Mouse (Mus musculus): Measurements from ENCODE around the gene Gatd1.
"Not testable (repeated sequence)": the region's sequence is repeated elsewhere in the genome, so short reads cannot be mapped to it uniquely, and the experiment has no call there.

The Gatd1 gene

DNA sequence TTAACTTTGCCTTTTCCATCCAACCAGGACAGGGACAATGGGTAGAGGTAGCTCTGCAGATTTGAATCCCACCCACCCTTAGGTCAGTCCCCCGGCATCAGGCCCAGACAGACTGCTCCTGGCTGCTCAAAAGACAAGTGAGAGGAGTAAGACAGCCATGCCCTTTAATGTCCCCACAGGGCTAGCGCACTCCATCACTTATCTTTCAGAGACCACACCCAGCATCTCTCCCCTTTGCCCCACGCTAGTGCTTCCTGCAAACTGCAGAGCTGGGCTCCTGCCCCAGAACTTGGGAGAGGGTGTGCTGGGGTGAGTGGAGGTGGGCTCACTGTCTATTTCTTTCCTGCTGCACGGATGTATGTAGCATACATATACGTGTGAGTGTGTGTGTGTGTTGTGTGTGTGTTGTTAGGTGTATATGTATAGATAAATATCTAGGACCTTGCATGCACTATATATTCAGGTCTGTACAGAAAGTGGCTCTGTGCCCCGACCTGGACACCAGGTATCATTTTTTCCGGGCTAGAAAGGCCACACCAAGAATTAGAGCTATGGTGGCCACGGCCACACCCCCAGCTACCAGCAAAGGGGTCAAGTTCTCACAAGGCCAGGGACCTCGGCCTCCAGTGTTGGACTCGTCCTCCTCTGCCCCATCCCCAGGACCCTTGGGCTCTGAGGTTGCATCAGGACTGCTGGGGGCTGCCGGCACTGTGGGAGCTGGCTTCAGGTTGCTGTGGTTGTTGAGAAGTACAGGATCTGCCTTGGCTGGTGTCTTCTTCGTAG lies 13.2 kb upstream of the Gatd1 start:
- no peak for DNase-seq

DNA sequence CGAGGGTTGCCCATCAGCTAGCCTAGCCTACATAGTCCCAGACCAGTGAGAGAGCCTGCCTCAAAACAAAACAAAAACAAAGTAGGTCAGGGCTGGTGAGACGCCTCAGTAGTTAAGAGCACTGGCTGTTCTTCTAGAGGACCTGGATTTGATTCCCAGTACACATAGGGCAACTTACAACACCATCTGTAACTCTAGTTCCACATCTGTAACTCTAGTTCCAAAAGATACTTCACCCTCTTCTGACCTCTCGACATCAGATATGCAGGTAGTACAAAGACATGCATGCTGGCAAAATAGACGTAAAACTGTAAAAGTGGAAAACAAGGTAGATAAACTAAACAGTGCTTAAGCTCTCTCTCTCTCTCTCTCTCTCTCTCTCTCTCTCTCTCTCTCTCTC lies 9.9 kb upstream of the Gatd1 start:
- DNase-seq: no peak

DNA sequence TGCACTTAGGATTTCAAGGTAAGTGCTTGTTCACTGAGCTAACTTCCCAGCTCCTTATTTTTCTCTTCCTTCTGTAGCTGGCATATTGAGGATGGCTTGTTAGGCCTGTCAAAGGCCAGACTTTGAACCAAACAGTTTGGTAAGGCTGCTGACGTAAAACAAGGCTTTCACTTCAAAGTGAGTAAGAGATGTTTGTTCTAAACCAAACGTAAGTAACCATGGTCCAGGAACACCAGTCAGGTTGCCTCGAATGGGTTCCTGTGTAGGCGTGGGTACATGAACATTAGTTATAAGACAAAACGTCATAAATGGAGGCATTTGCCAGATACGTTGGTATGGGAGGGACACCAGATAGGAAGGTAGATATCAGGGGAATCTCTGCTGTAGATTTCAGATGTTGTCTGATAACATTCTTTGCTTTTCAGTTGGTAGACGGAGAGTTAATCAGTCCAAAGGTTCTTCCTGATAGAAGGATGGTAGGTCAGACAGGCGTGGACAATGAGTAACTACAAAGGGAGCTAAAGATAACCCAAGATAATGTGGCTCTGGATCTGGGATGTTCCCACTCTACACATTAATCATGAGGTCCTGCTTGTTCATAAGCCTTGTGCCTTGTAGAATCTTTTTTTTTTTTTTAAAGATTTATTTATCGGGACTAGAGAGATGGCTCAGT lies 6.2 kb upstream of the Gatd1 start:
- no peak for DNase-seq

DNA sequence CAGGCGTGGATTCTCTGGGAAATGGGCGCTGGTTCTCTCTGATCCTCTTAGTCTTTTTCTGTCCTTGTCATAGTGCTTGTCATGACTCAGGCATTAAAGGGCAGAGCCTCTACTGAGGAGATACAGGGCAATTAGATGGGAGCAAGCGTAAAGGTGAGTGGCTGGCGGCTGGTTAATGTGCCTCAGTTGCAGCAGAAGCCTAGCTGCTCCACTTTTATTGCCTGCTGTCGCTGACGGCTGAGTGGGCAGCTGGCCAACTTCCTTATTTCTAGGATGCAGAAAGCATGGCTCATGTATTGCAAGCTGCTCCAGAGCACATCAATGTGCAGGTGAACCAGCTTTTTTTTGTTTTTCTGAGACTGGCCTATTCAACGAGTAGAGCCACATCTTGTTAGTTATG lies 5.0 kb upstream of the Gatd1 start:
- DNase-seq: no peak

DNA sequence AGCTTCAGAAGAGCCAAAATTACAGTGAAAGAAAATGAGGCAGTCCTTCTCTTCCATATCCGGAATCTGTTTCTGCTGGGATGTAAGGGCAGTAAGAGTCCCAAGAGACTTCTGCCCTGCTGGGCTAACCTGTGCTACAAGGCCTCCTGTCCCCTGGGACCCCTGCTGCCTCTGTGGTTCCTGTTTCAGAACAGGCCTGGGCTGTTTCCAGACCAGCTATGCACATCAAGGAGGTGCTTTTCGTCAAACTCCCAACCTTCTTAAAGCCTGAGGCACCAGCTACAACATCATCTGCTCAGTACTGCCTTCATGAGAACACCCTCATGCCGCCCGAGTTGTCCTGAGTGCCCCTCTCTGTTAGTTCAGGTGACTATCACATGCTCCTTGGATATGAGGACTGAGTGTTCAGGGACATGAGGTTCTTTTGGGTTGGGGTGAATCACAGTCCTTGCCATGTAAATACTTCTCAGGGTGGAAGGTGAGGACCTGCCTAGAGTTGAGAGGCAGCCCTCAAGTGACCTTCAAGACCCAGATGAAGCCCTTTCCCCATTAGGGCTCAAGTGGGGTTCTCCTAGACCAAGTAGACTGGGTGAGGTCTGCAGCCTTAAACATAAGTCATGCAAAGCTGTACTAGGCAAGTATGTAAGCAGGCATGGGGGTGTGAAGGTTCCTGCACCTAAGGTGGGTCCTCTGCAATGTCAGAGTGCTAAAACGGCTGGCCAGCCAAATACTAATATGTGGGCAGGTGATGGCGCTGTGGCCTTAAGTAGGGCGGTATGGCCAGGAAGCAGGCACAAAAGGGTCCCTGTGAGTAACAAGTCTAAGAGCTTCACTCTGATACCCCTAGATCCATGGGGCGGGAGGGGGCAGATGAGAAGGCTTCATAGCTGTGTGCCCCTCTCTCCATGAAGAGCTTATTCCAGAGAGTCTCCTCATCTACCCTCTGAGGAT lies 4.1 kb upstream of the Gatd1 start:
- no peak for DNase-seq

DNA sequence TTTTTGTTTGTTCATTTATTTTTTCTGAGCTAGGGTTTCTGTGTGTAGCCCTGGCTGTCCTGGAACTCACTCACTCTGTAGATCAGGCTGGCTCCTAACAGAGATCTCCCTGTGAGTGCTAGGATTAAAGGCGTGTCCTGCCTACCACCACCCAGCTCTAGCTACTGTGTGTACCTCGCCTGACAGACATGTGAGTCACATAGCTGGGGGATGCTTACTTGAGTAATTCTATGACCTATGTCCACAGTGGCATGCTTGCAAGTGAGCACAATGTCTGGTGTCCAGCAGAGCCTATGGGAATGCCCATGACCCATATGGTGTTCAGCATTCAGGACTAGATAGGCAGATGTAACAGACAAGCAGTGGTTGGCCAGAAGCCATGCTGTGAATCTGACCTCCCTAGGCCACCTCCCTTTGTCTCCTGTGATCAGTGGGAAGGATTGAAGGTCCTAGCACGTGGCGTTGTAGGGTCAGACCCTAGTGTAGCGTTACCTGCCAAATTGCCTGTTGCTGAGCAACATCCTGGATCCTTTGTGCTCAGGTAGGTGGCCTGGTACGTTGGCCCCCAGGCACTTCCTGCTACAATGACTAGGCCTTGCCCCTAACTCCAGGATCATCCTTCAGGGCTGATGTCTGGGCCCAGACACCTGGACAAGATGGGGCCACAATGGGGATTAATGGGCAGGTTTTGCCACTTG lies 2.4 kb upstream of the Gatd1 start:
- DNase-seq: no peak

DNA sequence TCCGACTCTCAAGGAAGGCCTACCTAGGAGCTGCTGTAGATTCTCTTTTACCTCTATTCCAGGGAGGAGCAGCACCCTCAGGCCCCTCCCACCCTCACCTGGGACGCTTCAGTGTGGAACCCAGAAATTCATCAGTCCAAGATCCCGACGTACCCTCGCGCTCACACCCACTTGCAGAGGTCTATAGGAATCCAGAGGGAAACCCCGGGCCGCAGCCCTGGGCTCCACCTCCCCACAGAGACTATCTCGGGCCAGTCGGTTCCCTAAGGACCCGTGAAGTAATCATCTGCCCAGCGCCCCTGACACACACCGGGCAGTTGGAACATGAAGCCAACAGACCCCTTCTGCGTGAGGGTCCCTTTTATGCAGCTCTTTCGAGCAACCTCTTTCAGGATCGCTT lies 605 bp downstream of the Gatd1 start:
- DNase-seq: peak; percentile 37

DNA sequence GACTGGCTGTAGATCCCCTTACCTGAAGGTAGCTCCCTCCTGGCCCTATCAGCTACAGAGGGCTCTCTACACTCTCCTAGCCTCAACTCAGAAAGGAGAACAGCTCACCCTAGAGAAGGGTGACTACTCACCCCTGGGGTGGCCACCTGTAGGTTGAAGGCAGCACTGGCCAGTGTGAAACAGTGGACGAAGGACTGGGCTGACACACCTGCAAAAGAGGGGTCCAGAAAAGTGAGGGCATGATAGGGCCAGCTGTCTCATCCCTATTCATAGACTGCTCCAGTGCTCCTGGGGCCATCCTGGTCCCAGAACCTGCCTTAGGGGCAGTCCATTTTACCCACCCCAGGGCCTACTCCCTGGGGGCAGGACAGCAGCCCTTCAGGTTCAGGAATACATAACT lies 2.3 kb downstream of the Gatd1 start:
- no peak for DNase-seq

DNA sequence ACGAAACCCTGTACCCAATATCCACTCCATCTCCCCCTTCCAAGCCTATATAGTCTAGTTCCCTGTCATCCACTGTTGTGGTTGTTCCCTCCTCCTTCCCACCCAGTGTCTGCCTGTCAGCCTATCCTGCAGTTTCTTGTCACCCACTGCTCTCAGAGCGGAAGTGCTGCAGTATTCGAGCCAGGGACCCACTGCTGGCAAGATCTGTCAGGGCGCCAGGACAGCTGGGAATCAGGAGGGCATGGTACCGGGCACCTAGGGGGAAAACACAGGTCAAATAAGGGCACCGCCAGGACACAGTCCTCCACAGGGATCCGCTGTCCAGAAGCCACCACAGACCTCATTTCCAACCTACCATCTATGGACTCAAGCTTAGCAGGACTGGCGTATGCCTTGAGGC lies 3.3 kb downstream of the Gatd1 start:
- no peak for DNase-seq

DNA sequence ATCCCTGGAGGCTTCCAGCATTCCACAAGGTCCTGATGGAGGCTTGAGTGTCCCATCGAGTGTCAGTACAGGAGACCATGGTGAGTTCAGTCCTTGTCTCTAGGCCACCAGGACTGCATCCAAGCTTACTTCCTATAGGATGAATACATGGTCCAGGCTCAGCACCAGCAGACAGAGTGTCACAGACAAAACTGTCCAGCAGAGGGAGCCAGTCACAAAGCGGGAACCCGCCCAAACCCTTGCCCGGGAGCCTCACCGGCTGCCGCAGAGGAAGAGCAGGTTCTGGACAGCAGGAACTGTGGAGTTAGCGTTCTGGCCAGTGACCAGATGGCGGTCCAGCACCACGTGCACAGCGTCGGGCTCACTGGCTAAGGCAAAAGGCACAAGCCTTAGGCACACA lies 5.1 kb downstream of the Gatd1 start:
- DNase-seq: peak; percentile 84

DNA sequence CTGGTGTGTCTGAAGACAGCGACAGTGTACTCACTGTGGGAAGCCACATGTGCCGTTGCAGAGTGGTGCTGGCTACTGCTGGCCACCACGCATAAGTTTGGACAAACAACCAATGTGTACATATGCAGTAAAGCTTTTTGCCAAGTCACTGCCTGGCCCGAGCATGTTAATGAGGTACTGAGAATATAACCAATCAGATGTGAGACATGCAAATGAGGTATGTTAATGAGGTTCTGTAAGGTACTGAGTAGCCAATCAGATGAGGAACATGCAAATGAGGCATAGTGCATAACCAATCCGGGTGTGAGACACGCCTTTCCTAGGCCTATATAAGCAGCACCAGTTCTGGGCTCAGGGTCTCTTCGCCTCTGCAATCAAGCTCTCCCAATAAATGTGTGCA lies 6.3 kb downstream of the Gatd1 start:
- not testable (repeated sequence) for DNase-seq

DNA sequence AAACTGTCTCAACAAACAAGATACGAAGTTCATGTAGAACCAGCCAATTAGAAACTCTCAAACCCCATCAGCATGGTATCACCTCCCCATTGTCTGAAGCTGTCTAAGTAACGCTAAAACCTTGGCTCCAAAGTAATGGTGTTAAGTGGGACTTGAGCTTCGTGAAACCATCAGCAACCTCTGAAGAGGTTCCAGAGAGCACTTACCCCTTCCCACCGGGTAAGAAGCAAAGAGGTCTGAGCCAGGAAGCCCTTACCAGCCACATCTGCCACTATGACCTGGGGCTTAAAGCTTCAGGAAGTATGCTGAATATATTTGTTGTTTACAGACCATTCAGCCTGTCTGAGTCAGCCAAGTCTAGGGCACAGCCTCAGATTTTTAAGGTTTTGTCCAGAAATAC lies 8.5 kb downstream of the Gatd1 start:
- no peak for DNase-seq

DNA sequence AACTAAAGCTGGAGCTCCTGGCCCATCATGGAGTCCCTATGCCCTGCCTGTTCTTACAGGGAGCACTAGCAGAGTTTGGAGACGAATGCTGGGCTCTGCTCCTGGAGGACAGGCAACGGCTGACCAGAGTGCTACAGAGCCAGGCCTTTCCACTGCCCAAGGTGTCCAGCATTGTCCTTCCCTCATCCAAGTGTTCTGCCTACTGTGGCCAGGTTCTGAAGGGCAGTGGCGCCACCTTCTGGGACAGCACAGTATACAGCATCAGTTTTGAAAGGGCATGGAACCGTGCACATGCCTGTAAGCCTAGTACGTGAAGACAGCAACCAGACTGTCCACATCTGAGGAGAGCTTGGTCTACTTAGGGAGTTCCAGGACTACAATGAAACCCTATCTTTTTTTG lies 10.6 kb downstream of the Gatd1 start:
- DNase-seq: peak; percentile 55

DNA sequence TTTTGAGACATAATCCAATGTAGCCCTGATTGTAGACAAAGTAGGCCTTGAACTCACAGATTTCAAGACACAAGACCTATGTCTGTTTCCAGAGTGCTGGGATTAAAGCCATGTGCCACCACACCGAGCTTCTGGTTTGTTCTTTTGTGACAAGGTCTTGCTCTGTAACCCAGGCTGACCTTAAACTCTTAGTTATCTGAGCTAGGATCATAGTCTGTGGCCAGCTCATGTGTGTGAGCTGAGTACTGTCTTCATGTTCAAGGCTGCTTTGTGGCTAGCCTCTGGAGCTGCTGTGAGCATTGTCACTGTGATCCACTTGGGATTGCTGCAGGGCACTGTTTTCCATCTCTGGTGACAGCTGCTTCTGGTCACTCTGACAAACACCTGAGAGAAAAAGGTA lies 18.6 kb downstream of the Gatd1 start:
- DNase-seq: no peak

DNA sequence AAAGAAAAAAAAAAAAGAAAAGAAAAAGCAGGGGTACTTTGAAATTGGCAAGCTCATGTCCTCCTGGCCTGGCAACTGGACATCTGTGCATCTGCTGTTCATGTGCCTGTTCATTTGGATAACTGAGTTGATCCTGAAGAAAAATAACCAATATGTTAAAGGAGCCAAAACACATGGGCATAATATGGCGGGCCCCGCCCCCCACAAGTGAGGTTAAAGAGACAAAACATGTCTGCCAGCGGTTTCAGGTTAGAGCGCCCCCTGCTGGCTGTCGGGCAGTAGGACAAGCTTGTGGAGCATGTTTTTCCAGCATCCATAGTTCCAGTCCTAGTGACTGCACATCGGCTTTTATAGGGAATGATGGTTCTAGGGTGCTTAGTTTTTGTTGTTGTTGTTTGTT lies 19.2 kb downstream of the Gatd1 start:
- DNase-seq: peak; percentile 80

DNA sequence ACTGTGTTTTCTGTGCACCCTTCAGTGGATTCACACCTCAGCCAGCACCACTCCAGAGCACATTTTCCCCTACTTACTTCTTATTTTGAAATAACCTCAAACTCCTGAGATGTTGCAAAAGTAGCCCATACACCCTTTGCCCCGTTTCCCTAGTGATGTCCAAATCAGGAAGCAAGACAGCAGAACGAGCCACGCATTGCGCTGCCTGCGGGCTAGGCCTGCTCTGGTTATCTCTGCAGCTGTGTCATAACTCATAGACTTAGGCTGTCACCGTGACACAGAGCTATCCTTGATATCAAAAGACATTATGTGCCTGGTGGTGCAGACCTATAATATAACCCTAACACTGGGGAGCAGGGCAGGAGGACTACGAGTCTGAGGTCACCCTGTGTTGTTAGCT lies 19.8 kb downstream of the Gatd1 start:
- no peak for DNase-seq

DNA sequence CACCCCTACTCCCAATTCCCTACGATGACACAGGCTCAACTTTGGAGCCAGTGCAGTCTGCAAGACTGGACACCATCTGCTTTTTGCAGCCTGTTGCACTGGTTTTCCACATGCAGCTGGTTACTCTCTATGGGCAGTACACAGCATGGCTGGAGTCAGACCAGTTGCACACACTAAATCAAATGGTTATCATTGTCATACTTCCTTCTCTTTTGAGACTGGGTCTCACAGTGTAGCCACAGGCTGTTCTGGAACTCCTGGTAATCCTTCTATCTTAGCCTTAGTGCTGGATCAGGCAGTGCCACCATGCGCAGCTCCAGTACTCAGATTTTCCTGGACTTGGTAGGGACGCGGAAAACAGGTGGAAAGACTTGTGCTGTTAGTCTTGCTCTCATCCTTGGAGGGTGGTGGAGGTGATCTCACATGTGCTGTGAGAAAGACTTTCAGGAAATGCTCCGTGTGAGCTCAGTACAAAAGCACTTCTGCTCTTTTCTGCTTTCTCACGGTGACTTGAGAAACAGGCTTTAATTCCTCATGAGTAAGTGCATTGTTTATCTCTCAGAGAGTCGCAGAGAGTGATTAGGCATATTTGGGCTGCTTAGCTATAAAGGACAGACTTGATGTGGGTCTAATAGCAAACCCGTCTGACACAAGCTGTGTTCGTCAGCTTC lies 21.2 kb downstream of the Gatd1 start:
- no peak for DNase-seq

DNA sequence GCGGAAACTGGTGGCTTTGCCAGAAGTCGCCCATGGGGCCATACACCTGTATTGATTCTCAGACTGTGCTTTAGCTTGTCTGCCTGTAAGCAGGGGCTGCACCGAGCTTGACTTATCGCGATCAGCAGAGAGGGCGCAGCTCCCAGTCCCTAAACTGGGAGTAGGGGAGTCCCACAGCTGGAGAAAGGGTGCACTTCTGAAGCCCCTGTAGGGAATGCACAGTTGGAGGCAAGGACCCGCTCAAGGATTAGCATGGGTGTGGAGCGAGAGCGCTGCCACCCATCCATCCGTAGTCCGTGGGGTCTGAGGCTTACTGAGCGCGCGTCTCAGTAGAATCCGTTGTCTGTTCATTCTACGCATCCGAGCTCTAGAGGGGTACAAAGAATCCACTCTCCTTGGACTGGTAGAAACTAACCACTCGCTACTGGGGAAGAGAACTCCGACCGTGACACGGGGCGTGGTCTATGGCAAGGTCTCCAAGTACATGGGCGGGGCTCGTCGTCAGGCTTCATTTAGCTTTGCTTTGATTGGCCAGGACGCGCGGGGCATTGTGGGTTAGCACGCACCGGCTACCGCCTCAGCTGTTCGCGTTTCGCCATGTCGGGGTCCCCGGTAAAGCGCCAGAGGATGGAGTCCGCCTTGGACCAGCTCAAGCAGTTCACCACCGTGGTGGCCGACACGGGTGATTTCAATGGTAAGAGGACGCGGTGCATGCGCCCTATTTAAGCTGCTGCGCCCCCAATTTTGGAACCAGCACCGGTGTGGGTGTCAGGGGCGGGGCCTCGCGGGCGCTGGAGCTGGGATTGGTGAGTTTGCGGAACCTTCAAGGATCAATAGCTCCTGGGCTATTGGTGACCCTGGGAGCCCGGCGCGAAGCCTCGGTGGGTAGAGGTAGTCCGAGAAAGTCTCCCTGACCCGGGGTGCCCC lies 22.0 kb downstream of the Gatd1 start, which contains the start of gene Taldo1:
TSS of gene Taldo1 (plus strand) at position 575 of the 927 bp plus-strand sequence.
- DNase-seq: peak; percentile 98

DNA sequence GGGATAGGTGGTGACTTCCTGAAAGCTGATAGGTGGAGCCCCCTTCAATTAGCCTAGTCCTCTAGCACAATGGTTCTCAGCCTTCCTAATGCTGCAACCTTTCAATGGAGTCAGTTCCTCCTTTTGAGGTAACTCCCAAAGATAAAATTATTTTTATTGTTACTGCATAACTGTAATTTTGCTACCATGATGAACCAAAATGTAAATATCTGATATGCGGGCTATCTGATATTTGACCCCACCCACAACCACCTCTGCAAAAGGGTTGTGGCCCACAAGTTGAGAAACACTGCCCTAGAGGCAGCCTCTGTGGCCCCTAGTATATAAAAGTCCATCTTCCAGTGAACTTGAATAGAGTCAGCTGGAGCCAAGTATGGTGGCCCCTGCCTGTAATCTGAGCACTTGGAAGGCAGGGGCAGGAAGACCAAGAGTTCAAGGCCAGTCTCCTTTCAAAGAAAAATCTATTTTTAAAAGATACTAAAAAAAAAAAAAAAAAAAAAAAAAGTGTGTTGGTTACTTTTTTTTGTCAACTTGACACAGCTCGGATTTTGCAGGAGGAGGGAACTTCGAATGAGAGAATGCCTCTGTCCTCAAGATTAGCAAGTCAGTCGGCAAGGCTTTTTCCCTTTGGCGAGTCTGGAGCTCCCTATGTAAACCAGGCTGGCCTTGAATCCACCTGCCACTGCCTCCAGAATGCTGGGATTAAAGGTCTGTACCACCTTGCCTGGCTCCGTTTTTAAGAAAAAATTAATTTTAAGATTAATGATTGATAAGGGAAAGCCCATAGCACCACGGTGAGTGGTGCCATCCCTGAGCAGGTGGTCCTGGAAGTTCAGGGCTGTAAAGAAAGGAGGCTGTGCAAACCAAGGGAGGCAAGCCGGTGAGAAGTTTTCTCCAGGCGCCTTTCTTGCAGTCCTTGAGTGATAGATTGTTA lies 23.3 kb downstream of the Gatd1 start:
- no peak for DNase-seq
